Mouse (Mus musculus) heart, embryonic 13.5 days (tissue): ENCODE data around the gene Adm. TPM values are rescaled to one million over a fixed set of nuclear protein-coding genes. Genes with fewer than 3 reads are reported as not detected.
A peak's percentile ranks its signal among the peaks of the same experiment; 100 is the strongest.
"Not testable (repeated sequence)": the region's sequence is repeated elsewhere in the genome, so short reads cannot be mapped to it uniquely, and the experiment has no call there.

ENCODE experiments used
- ATAC-seq: fragments of 200-750 bp; cut with Nextera tagmentation; 2 replicates; pipeline ENCODE4 v1.8.0; 2017; ENCODE audit warnings: moderate TSS enrichment; ENCODE audit not compliant: insufficient number of reproducible peaks, low FRiP score, low TSS enrichment; ENCODE audit errors: extremely low read depth
- H3K27ac ChIP-seq: fragments of 300-500 bp; sonication (generic); replicated peaks from 2 replicates; pipeline ENCODE4 v1.5.1; 2015; ENCODE audit warnings: moderate library complexity, mild to moderate bottlenecking, inconsistent platforms
- H3K27me3 ChIP-seq: fragments of 300-500 bp; sonication (generic); replicated peaks from 2 replicates; pipeline ENCODE4 v1.6.1; 2015; ENCODE audit warnings: mild to moderate bottlenecking, inconsistent platforms
- H3K36me3 ChIP-seq: fragments of 300-500 bp; sonication (generic); 2 replicates; pipeline ENCODE4 v1.6.1; 2015; ENCODE audit warnings: mild to moderate bottlenecking, inconsistent platforms
- H3K4me1 ChIP-seq: fragments of 300-500 bp; sonication (generic); 2 replicates; pipeline ENCODE4 v1.6.1; 2015; ENCODE audit warnings: inconsistent platforms
- H3K4me2 ChIP-seq: fragments of 300-500 bp; sonication (generic); 2 replicates; pipeline ENCODE4 v1.6.1; 2015; ENCODE audit warnings: inconsistent platforms, mild to moderate bottlenecking, moderate library complexity
- H3K4me3 ChIP-seq: fragments of 300-500 bp; sonication (generic); 2 replicates; pipeline ENCODE4 v1.5.1; 2015; ENCODE audit warnings: moderate library complexity, mild to moderate bottlenecking, inconsistent platforms
- H3K9ac ChIP-seq: fragments of 300-500 bp; sonication (generic); 2 replicates; pipeline ENCODE4 v1.6.1; 2015; ENCODE audit warnings: inconsistent platforms, mild to moderate bottlenecking, moderate library complexity
- H3K9me3 ChIP-seq: fragments of 300-500 bp; sonication (generic); 2 replicates; pipeline ENCODE4 v1.6.1; 2016; ENCODE audit warnings: inconsistent platforms
- WGBS: fragments of 180-500 bp; shearing (Covaris S2); methylation state at CpG from one replicate; pipeline ENCODE4 v1.1.7; 2015; ENCODE audit warnings: mixed read lengths; 5-methylcytosine and 5-hydroxymethylcytosine counted together
- polyA plus RNA-seq: library from polyadenylated mRNA; unstranded; fragments of >200 nt; fragmentation: Nextera tagmentation; extraction: Ambion mirVana; gene quantifications from 2 replicates; pipeline ENCODE4 v1.2.1, GENCODE M21; 2015

The Adm gene
- 9.8 and 12.0 TPM in 2 replicates for polyA plus RNA-seq

GRCm38 (mm10) chr7:110627486-110628272 lies at the start of gene Adm:
Gene Adm, plus strand, starts transcription at chr7:110627661.
- peaks cover 59% of the 10 kb centered on the region for H3K27me3 ChIP-seq
- ATAC-seq: no peak
- H3K4me1 ChIP-seq: peaks cover 74% of the 10 kb centered on the region

GRCm38 (mm10) chr7:110583705-110584104 lies 43.8 kb upstream of the Adm start:
- Histone ChIP-seq H3K27me3 (no peaks in the 10 kb centered on the region), H3K4me1 (peaks cover 11% of the 10 kb centered on the region), H3K9ac (no peak overlapping the region), H3K4me3 (no peak overlapping the region), H3K4me2 (no peak overlapping the region), H3K9me3 (no peaks in the 10 kb centered on the region), H3K36me3 (no peaks in the 10 kb centered on the region), H3K27ac (no peak overlapping the region)
- ATAC-seq: peak; percentile 5; the same call in 1 of the 2 replicates
- WGBS: 88% methylated on average over 3 of the region's 3 CpGs

More at GRCm38 (mm10) chr7:110627486-110628272, at the start of gene Adm:
- Histone ChIP-seq H3K9me3 (no peaks in the 10 kb centered on the region), H3K4me3 (peak within 1 kb of the TSS; percentile 64), H3K4me2 (peak within 1 kb of the TSS; percentile 96), H3K36me3 (no peaks in the 10 kb centered on the region), H3K9ac (peak within 1 kb of the TSS; percentile 85), H3K27ac (peak within 1 kb of the TSS; percentile 59)
- under 1% methylated on average over 30 of the region's 30 CpGs for WGBS

- no peak for ATAC-seq
- 74% methylated on average over 2 of the region's 2 CpGs for WGBS
Observed at GRCm38 (mm10) chr7:110584159-110584558, 43.3 kb upstream of the Adm start.

GRCm38 (mm10) chr7:110585250-110585649 lies 42.2 kb upstream of the Adm start:
- H3K4me3 ChIP-seq: no peak overlapping the region
- no peaks in the 10 kb centered on the region for H3K36me3 ChIP-seq
- H3K9ac ChIP-seq: no peak overlapping the region
- H3K27ac ChIP-seq: no peak overlapping the region
- WGBS: 58% methylated on average over 2 of the region's 2 CpGs
- ATAC-seq: no peak
- H3K9me3 ChIP-seq: no peaks in the 10 kb centered on the region
- H3K4me1 ChIP-seq: peaks cover 11% of the 10 kb centered on the region
- H3K4me2 ChIP-seq: no peak overlapping the region
- no peaks in the 10 kb centered on the region for H3K27me3 ChIP-seq

More at GRCm38 (mm10) chr7:110584159-110584558, 43.3 kb upstream of the Adm start:
- Histone ChIP-seq H3K4me2 (no peak overlapping the region), H3K27me3 (no peaks in the 10 kb centered on the region), H3K36me3 (no peaks in the 10 kb centered on the region), H3K4me3 (no peak overlapping the region), H3K27ac (no peak overlapping the region), H3K9ac (0 out of 2 replicates have a peak overlapping the region, but pooled peaks have one; percentile 10), H3K9me3 (no peaks in the 10 kb centered on the region), H3K4me1 (peaks cover 11% of the 10 kb centered on the region)

- Histone ChIP-seq H3K27me3 (no peaks in the 10 kb centered on the region), H3K36me3 (no peaks in the 10 kb centered on the region), H3K4me1 (peaks cover 11% of the 10 kb centered on the region), H3K4me3 (no peak overlapping the region), H3K4me2 (no peak overlapping the region), H3K9me3 (no peaks in the 10 kb centered on the region), H3K27ac (no peak overlapping the region), H3K9ac (no peak overlapping the region)
- no peak for ATAC-seq
- WGBS: 79% methylated on average over 1 of the region's 1 CpGs
Observed at GRCm38 (mm10) chr7:110587721-110588120, 39.7 kb upstream of the Adm start.

- H3K9me3 ChIP-seq, H3K4me1 ChIP-seq, H3K36me3 ChIP-seq, H3K27me3 ChIP-seq, H3K27ac ChIP-seq, H3K4me3 ChIP-seq, H3K4me2 ChIP-seq, ATAC-seq, H3K9ac ChIP-seq: not testable (repeated sequence)
- 88% methylated on average over 3 of the region's 3 CpGs for WGBS
Observed at GRCm38 (mm10) chr7:110593991-110594390, 33.5 kb upstream of the Adm start.

GRCm38 (mm10) chr7:110597141-110597540 lies 30.3 kb upstream of the Adm start:
- H3K4me1 ChIP-seq: 0 out of 2 replicates have a peak, but pooled peaks cover 4% of the 10 kb centered on the region
- H3K27me3 ChIP-seq: no peaks in the 10 kb centered on the region
- no peak for ATAC-seq
- H3K36me3 ChIP-seq: peaks cover 11% of the 10 kb centered on the region
- no peaks in the 10 kb centered on the region for H3K9me3 ChIP-seq
- H3K4me3 ChIP-seq: no peak overlapping the region
- WGBS: 88% methylated on average over 1 of the region's 1 CpGs
- no peak overlapping the region for H3K27ac ChIP-seq
- no peak overlapping the region for H3K9ac ChIP-seq
- H3K4me2 ChIP-seq: no peak overlapping the region

- WGBS: 79% methylated on average over 4 of the region's 4 CpGs
- H3K4me2 ChIP-seq: no peak overlapping the region
- no peak overlapping the region for H3K4me3 ChIP-seq
- H3K9me3 ChIP-seq: peaks cover 4% of the 10 kb centered on the region; the same call in 1 of the 2 replicates
- H3K27me3 ChIP-seq: no peaks in the 10 kb centered on the region
- H3K9ac ChIP-seq: no peak overlapping the region
- ATAC-seq: no peak
- H3K27ac ChIP-seq: no peak overlapping the region
- 0 out of 2 replicates have a peak, but pooled peaks cover 4% of the 10 kb centered on the region for H3K36me3 ChIP-seq
- 0 out of 2 replicates have a peak, but pooled peaks cover 4% of the 10 kb centered on the region for H3K4me1 ChIP-seq
Observed at GRCm38 (mm10) chr7:110605476-110605875, 22.0 kb upstream of the Adm start.

GRCm38 (mm10) chr7:110606906-110607305 lies 20.6 kb upstream of the Adm start:
- 71% methylated on average over 1 of the region's 1 CpGs for WGBS
- ATAC-seq: no peak
- H3K9ac ChIP-seq: no peak overlapping the region

GRCm38 (mm10) chr7:110613381-110614132 lies 13.9 kb upstream of the Adm start:
- H3K9me3 ChIP-seq: no peaks in the 10 kb centered on the region
- H3K27ac ChIP-seq: peak overlapping the region; percentile 98
- 4% methylated on average over 17 of the region's 17 CpGs for WGBS
- H3K4me3 ChIP-seq: peak overlapping the region; percentile 92
- H3K4me2 ChIP-seq: peak overlapping the region; percentile 78
- peak overlapping the region; percentile 97 for H3K9ac ChIP-seq
- 0 out of 2 replicates have a peak, but pooled peaks cover 4% of the 10 kb centered on the region for H3K27me3 ChIP-seq
- H3K4me1 ChIP-seq: peaks cover 37% of the 10 kb centered on the region
- no peaks in the 10 kb centered on the region for H3K36me3 ChIP-seq
- no peak for ATAC-seq

More at GRCm38 (mm10) chr7:110606906-110607305, 20.6 kb upstream of the Adm start:
- peaks cover 4% of the 10 kb centered on the region; the same call in 1 of the 2 replicates for H3K9me3 ChIP-seq
- no peak overlapping the region for H3K27ac ChIP-seq
- H3K36me3 ChIP-seq: 0 out of 2 replicates have a peak, but pooled peaks cover 4% of the 10 kb centered on the region
- peaks cover 12% of the 10 kb centered on the region for H3K4me1 ChIP-seq
- H3K4me2 ChIP-seq: no peak overlapping the region
- no peaks in the 10 kb centered on the region for H3K27me3 ChIP-seq
- H3K4me3 ChIP-seq: no peak overlapping the region
